Mouse (Mus musculus) kidney, postnatal 25 days (tissue): ENCODE results near the gene Dhx40.
"Not testable (repeated sequence)": the region's sequence is repeated elsewhere in the genome, so short reads cannot be mapped to it uniquely, and the experiment has no call there.

Experiments used
- DNase-seq, 2 experiments: peaks; one replicate each; pipeline ENCODE4 v3.0.0; 2021; ENCODE audit warnings: mixed read lengths in 2 of 2

Dhx40 gene

DNA sequence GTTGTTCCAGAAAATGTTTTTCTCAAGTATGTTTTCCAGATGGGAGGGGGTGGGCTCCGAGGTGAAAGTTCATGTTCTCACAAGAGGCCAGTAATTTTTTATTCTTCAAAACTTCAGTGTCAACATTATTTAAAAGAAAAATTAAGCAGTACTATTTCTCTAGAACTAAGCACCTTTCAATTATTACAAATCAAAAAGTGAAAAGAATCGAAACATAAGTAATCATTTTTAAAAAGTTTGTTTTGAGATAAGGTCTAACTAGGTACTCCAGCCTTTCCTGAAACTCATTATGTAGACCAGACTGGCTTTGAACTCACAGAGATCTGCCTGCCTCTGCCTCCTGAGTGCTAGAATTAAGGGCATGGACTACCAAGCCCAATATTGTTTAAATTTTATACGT is 8.7 kb upstream of the Dhx40 start:
- DNase-seq = not testable (repeated sequence)

DNA sequence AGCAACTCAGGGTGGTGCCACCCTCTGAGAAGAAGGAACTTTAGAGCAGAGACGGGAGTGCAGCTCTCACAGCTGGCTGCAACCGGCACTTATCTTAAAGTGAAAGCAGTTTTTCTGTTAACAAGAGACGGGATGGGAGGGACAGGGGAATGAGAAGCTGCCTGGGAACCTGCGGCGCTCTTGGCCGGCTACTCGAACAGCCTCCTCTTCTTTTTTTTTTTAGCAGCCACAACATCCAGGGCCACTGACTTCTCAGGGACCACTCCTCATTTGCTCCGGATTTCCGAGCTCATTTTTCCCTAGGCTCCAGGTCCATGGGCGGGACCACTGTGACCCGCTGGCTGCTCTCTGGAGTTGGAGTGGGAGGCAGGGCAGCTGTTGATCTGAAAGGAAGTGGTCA is 6.9 kb upstream of the Dhx40 start:
- not testable (repeated sequence) for DNase-seq

GRCm38 (mm10) chr11:86813256-86813655 is 5.7 kb upstream of the Dhx40 start:
- DNase-seq = not testable (repeated sequence)

- DNase-seq = no peak
Measured at GRCm38 (mm10) chr11:86811326-86811630, 3.7 kb upstream of the Dhx40 start.

DNA sequence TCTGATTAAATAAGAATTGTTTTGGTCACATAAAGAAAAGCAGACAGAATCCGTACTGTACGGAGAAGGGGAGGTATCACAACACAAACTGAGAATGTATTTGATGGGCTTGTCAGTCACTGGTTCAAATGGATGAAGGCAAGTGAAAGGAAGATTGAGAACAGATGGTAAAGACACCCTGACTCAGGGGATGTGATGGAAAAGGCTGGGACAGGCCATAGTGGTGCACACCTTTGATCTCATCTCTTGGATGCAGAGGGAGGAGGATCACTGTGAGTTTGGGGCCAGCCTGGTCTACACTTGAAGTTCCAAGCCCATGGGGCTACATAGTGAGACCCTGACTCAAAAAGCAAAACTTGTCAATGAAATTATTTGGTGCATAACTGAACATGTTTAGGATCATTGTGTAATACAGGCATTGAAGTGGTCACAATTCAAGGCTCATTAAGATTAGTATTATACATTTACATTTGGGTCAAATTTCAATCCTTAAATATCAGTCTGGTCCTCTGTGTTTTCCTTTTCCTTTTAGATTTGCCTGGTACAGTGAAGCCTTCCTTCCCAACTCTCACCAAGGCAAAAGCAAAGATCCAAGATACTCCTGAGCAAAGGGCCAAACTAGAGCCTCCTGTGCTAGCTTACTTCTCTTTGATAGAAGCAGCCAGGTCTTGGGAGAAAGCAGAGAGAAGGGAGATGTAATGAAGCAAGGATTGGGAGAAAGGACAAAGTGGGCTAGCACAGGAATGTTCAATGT is 3.2 kb upstream of the Dhx40 start:
- no peak for DNase-seq

- no peak for DNase-seq
Measured at GRCm38 (mm10) chr11:86809828-86810227, 2.3 kb upstream of the Dhx40 start.

- peak; percentile 54 to 76 for DNase-seq
Measured at GRCm38 (mm10) chr11:86807001-86807477, 507 bp downstream of the Dhx40 start.

DNA sequence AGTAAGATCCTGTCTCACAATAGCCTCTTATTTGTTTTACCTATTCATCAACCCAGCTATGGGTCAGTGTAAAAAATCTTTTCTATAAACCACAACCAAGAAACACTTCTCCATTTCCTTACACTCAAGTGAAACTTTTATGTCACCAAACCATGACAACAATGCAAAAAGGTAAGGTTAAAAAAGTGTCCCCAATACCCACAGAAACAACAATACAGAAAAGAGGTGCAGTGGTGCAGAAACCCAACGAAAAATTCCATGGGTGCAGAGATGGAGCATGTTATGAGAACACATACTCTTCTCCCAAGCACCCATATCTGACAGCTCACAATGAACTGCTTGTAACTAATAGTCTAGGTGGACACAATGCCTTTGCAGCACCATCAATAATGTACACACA is 13.4 kb downstream of the Dhx40 start:
- DNase-seq = no peak

DNA sequence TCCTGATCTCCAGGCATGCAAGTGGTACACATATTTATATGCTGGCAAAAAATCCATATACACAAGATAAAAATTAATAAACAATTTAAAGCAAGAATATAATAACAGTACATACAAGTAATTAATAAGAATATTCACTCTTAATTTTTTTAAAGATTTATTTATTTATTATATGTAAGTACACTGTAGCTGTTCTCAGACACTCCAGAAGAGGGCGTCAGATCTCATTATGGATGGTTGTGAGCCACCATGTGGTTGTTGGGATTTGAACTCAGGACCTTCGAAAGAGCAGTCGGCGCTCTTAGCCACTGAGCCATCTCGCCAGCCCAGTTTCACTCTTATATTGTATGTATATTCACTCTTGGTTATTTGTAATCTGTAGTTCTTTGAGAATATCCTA is 20.1 kb downstream of the Dhx40 start:
- DNase-seq = peak in 1 of 2 experiments; percentile 11

- no peak for DNase-seq
Measured at GRCm38 (mm10) chr11:86785767-86786166, 21.8 kb downstream of the Dhx40 start.

- peak in 1 of 2 experiments; percentile 35 for DNase-seq
Measured at GRCm38 (mm10) chr11:86769884-86770283, 37.7 kb downstream of the Dhx40 start.

- DNase-seq = no peak
Measured at GRCm38 (mm10) chr11:86764501-86764900, 43.0 kb downstream of the Dhx40 start.

- DNase-seq = not testable (repeated sequence)
Measured at GRCm38 (mm10) chr11:86763127-86763526, 44.4 kb downstream of the Dhx40 start.

DNA sequence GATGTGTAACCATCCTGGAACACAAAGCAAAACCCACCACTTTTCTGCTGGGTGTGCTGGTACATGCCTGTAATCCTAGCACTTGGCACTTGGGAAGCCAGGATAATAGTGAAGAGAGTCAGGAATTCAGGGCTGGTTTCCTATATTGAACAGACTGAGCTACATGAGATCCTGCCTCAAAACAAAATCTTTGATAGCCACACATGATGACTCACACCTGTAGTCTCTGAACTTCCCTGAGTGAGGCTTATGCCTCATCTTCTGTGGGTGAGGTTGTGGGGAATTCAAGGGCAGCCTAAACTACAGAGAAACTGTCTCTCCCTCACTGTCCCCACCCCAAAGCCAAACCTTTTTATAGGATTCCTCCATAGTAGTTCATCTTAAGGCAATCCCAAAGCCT is 47.2 kb downstream of the Dhx40 start:
- DNase-seq = no peak

DNA sequence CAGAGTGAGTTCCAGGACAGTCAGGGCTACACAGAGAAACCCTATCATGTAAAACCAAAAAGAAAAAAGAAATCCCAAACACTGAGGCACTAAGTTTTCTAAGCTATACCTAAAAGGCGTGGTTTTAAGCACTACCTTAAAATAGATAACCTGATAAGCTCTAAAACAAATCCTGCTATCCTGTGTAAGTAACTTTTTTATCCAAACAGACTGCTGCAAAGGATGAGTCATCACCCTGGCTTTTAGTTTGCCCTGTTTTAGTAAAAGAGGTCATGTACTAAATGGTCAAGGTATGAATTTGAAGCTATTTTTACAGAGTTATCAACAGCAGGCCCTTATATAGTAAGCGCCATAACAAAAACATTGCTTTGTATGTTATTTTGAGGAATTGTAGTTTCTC is 47.7 kb downstream of the Dhx40 start:
- DNase-seq = no peak

- no peak for DNase-seq
Measured at GRCm38 (mm10) chr11:86759226-86759625, 48.3 kb downstream of the Dhx40 start.

- no peak for DNase-seq
Measured at GRCm38 (mm10) chr11:86758559-86758958, 49.0 kb downstream of the Dhx40 start.

- peak; percentile 95 to 98 for DNase-seq
Measured at GRCm38 (mm10) chr11:86757480-86758371, 49.8 kb downstream of the Dhx40 start, which contains the start of gene Cltc. Gene Cltc, minus strand, starts transcription at chr11:86757565.

DNA sequence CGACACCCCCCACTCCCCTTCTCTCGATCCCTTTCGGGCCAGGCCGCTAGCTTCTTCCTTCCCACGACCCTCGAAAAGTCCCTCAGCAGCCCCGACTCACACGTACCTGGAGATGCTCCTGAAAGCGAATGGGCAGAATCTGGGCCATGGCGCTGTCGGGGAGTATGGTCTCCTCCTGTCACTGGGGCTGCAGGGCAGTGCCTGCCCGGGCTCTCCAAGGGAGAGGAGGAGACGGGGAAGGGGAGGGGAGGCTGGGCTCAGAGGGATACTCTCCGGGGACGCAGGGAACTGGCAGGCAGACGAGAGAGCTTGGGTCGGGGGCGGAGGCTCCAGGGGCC is 50.4 kb downstream of the Dhx40 start:
- DNase-seq = no peak

GRCm38 (mm10) chr11:86756156-86757141 is 51.1 kb downstream of the Dhx40 start:
- peak; percentile 78 to 85 for DNase-seq

DNA sequence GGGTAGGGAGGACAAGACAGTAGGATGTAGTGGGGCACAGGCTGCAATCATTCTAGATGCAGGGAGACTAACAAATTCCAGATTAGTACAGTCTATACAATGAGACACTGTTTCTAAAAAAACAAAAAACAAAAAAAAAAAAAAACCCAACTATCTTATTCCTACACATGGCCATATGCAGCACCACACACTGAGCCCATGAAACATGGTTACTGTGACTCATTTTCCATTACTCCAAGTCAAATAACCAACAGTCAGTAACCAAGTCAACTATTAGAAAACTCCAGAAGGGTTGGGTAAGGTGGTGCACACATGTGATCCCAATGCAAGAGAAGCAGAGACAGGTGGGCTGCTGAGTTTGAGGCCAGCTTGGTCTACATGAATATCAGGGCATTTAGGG is 55.1 kb downstream of the Dhx40 start:
- no peak for DNase-seq

DNA sequence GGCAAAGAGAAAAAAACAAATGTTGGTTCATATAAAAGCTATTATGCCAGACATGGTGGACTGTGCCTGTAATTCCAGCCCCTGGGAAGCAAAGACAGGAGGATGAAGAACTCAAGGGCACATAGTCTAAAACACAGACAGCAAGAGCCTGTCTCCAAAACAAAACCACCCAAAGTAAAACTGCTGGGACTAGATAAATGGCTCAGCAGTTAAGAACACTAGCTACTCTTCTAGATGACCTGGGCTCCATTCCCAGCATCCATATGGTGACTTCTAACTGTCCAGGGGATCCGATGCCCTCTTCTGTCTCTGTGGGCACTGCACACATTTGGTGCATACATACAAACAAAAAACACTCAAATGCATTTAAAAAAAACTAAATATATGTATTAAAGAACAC is 56.5 kb downstream of the Dhx40 start:
- no peak for DNase-seq
